Mouse (Mus musculus): ENCODE data around the gene Arhgdia. TPM values are rescaled to one million over a fixed set of nuclear protein-coding genes. Genes with fewer than 3 reads are reported as not detected.

The Arhgdia gene
- total and polyA plus RNA-seq, 2 experiments = 14.9 to 188 TPM

DNA sequence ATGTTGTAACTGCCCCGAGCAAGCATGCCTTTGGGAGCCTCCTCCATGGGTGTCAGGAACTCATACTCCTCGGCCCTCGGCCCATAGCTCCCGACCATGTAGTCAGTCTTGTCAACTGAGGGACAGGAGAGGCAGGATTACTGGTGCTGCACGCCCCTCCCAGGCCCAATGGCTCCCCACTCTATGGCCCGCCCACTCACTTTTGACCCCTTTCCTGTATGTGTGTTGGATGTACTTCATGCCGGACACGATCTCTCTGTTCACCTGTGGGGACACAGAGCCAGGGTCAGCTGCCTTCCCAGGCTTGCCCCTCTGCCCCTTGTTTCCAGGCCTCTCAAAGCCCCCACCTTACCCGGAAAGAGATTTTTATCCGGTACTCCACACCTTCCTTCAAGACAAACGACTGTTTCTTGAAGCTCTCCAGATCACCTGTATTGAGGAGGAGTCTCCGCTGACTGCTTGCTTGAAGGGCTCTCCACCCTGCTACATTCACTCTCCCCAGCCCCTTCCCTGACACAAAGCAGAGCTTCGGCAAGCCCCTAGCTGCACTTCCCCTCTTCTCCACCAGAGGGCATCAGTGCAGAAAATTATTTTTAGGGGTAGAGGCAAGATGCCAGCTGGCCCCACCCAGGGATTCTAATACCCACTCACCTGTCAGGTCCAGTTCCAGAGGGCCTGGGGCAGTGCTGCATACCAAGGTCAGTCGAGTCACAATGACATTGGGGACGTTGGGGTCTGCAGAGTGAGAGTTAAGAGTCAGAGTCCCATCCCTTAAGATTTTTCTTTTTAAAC is 1.9 kb downstream of the Arhgdia start:
- peak overlapping the region; percentile 100 for H3K27ac ChIP-seq (replicated peaks; ENCODE audit: insufficient read depth, low read depth, low read length)
- H3K4me1 ChIP-seq (ENCODE audit: control insufficient read depth, insufficient read depth, low read length) = peaks cover 32% of the 10 kb centered on the region
- peak overlapping the region; percentile 61 for H3K4me3 ChIP-seq (ENCODE audit: insufficient read depth, low read depth, low read length)
- DNase-seq (ENCODE audit: extremely low read depth, low read depth, low spot score) = peak; percentile 66
- peaks cover 14% of the 10 kb centered on the region; the same call in 1 of the 2 replicates for H3K79me2 ChIP-seq (ENCODE audit: control insufficient read depth, insufficient read depth, low read length)
- H3K36me3 ChIP-seq (ENCODE audit: control insufficient read depth, insufficient read depth, low read length) = no peaks in the 10 kb centered on the region; the same call in 1 of the 2 replicates
- TF ChIP-seq POLR2A (IDR thresholded peaks at IDR 0.05; ENCODE audit: extremely low read depth, insufficient read depth, low read length) = 0 out of 2 replicates have a peak, but pooled peaks have one; percentile 29
- peak; percentile 82 for TF ChIP-seq CTCF (IDR thresholded peaks at IDR 0.05; ENCODE audit: low read depth, low read length)
- 25% methylated on average over 15 of the region's 15 CpGs for WGBS
- H3K27me3 ChIP-seq (ENCODE audit: control insufficient read depth, insufficient read depth, low read length) = no peaks in the 10 kb centered on the region
- peak overlapping the region; percentile 96 for H3K9ac ChIP-seq (ENCODE audit: low read depth, low read length)

- Histone ChIP-seq H3K4me1 (ENCODE audit: control insufficient read depth, insufficient read depth, low read length) (peaks cover 36% of the 10 kb centered on the region), H3K79me2 (ENCODE audit: control insufficient read depth, insufficient read depth, low read length) (peaks cover 14% of the 10 kb centered on the region; the same call in 1 of the 2 replicates), H3K36me3 (ENCODE audit: control insufficient read depth, insufficient read depth, low read length) (no peaks in the 10 kb centered on the region; the same call in 1 of the 2 replicates), H3K4me3 (ENCODE audit: insufficient read depth, low read depth, low read length) (peak overlapping the region; percentile 61), H3K9ac (ENCODE audit: low read depth, low read length) (peak overlapping the region; percentile 91), H3K27ac (replicated peaks; ENCODE audit: insufficient read depth, low read depth, low read length) (peak overlapping the region; percentile 100), H3K27me3 (ENCODE audit: control insufficient read depth, insufficient read depth, low read length) (no peaks in the 10 kb centered on the region)
- TF ChIP-seq CTCF (IDR thresholded peaks at IDR 0.05; ENCODE audit: low read depth, low read length) = no peak
- 41% methylated on average over 11 of the region's 11 CpGs for WGBS
- DNase-seq (ENCODE audit: extremely low read depth, low read depth, low spot score) = no peak
These were observed 2.7 kb downstream of the Arhgdia start for GRCm38 (mm10) chr11:120578694-120579243.

- H3K27ac ChIP-seq (replicated peaks; ENCODE audit: insufficient read depth, low read depth, low read length) = peak overlapping the region; percentile 100
- H3K9ac ChIP-seq (ENCODE audit: low read depth, low read length) = peak overlapping the region; percentile 91
- peak overlapping the region; percentile 61 for H3K4me3 ChIP-seq (ENCODE audit: insufficient read depth, low read depth, low read length)
- peaks cover 36% of the 10 kb centered on the region for H3K4me1 ChIP-seq (ENCODE audit: control insufficient read depth, insufficient read depth, low read length)
- H3K79me2 ChIP-seq (ENCODE audit: control insufficient read depth, insufficient read depth, low read length) = peaks cover 14% of the 10 kb centered on the region; the same call in 1 of the 2 replicates
- no peaks in the 10 kb centered on the region for H3K27me3 ChIP-seq (ENCODE audit: control insufficient read depth, insufficient read depth, low read length)
- no peaks in the 10 kb centered on the region; the same call in 1 of the 2 replicates for H3K36me3 ChIP-seq (ENCODE audit: control insufficient read depth, insufficient read depth, low read length)
- TF ChIP-seq CTCF (IDR thresholded peaks at IDR 0.05; ENCODE audit: low read depth, low read length) (no peak), POLR2A (IDR thresholded peaks at IDR 0.05; ENCODE audit: extremely low read depth, insufficient read depth, low read length) (peak; percentile 41; the same call in 1 of the 2 replicates)
- DNase-seq (ENCODE audit: extremely low read depth, low read depth, low spot score) = peak; percentile 85
- 30% methylated on average over 10 of the region's 10 CpGs for WGBS
These were observed 3.3 kb downstream of the Arhgdia start for GRCm38 (mm10) chr11:120578024-120578693.

- no peak for TF ChIP-seq POLR2A (IDR thresholded peaks at IDR 0.05; ENCODE audit: extremely low read depth, insufficient read depth, low read length)
- TF ChIP-seq CTCF (IDR thresholded peaks at IDR 0.05; ENCODE audit: low read depth, low read length) = 0 out of 2 replicates have a peak, but pooled peaks have one; percentile 8
- Histone ChIP-seq H3K9ac (ENCODE audit: low read depth, low read length) (peak overlapping the region; percentile 91), H3K4me3 (ENCODE audit: insufficient read depth, low read depth, low read length) (peak overlapping the region; percentile 61), H3K4me1 (ENCODE audit: control insufficient read depth, insufficient read depth, low read length) (peaks cover 34% of the 10 kb centered on the region), H3K27ac (replicated peaks; ENCODE audit: insufficient read depth, low read depth, low read length) (peak overlapping the region; percentile 100), H3K27me3 (ENCODE audit: control insufficient read depth, insufficient read depth, low read length) (no peaks in the 10 kb centered on the region), H3K36me3 (ENCODE audit: control insufficient read depth, insufficient read depth, low read length) (no peaks in the 10 kb centered on the region; the same call in 1 of the 2 replicates), H3K79me2 (ENCODE audit: control insufficient read depth, insufficient read depth, low read length) (peaks cover 16% of the 10 kb centered on the region)
- 27% methylated on average over 7 of the region's 7 CpGs for WGBS
- DNase-seq (ENCODE audit: extremely low read depth, low read depth, low spot score) = peak; percentile 75
These were observed 4.0 kb downstream of the Arhgdia start for GRCm38 (mm10) chr11:120577211-120578023.

DNA sequence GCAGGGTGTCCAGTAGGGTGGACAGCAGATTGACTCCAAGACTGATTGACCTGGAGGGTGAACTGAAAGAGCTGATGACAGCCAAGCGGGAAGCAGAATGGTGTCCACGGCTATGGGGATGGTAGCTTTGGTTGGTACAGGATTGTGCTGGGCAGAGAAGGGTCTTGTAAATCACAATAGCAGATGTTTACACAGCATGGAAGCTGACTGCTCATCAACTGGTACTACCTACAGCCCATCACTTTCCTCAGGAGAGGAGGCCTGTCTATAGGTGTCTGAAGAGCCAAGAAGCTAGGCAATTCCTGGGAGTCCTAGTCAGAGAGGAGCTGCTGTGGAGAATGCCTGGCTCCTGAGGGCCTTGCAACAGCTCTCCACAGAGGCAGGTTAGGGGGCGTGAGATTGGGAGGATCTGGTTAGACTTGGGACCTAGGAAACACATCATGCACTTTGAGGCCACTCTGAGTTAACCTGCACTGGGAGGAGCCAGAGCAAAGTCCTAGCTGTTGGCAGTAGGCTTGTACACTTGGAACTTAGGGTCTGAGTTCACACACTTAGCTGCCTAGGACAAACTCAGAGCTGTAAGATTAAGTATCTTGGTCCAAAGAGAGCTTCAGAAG is 5.0 kb downstream of the Arhgdia start:
- Histone ChIP-seq H3K4me1 (ENCODE audit: control insufficient read depth, insufficient read depth, low read length) (peaks cover 31% of the 10 kb centered on the region), H3K27ac (replicated peaks; ENCODE audit: insufficient read depth, low read depth, low read length) (peak overlapping the region; percentile 100), H3K27me3 (ENCODE audit: control insufficient read depth, insufficient read depth, low read length) (no peaks in the 10 kb centered on the region), H3K4me3 (ENCODE audit: insufficient read depth, low read depth, low read length) (peak overlapping the region; percentile 61), H3K79me2 (ENCODE audit: control insufficient read depth, insufficient read depth, low read length) (peaks cover 23% of the 10 kb centered on the region), H3K9ac (ENCODE audit: low read depth, low read length) (peak overlapping the region; percentile 91), H3K36me3 (ENCODE audit: control insufficient read depth, insufficient read depth, low read length) (peaks cover 1% of the 10 kb centered on the region)
- TF ChIP-seq CTCF (IDR thresholded peaks at IDR 0.05; ENCODE audit: low read depth, low read length) (no peak), POLR2A (IDR thresholded peaks at IDR 0.05; ENCODE audit: extremely low read depth, insufficient read depth, low read length) (peak; percentile 59; the same call in 1 of the 2 replicates)
- peak; percentile 100 for DNase-seq (ENCODE audit: extremely low read depth, low read depth, low spot score)
- whole genome bisulfite sequencing = 30% methylated on average over 3 of the region's 3 CpGs
